Mouse (Mus musculus) gastrocnemius, postnatal 10 days (tissue): ENCODE results near the gene Pdk4. TPM values are rescaled to one million over a fixed set of nuclear protein-coding genes. Genes with fewer than 3 reads are reported as not detected.
A peak's percentile ranks its signal among the peaks of the same experiment; 100 is the strongest.

Experiments used
- DNase-seq: peaks from one replicate; pipeline ENCODE4 v3.0.0; 2021; ENCODE audit warnings: mixed read lengths
- long read RNA-seq, 2 experiments: library from polyadenylated mRNA; stranded (forward); transcript quantifications; one replicate each; pipeline ENCODE4 v2.0.0; 2021
- total RNA-seq, 2 experiments: library from RNA; stranded (reverse); gene quantifications; 2 replicates each; pipeline ENCODE4 v1.2.3; 2021

Gene Pdk4
- 100 to 1,000 TPM; 273 to 374 TPM for total RNA-seq
- long read RNA-seq, experiment 1, transcript Pdk4-201 (11 exons, 3,484 nt): major isoform, 372 of 411 reads
- long read RNA-seq, experiment 1, partial matches to known transcripts: 18 of 411 reads
- long read RNA-seq, experiment 1, other reads (novel, unspliced or antisense): 21 of 411 reads
- long read RNA-seq, experiment 2, transcript Pdk4-201 (11 exons, 3,484 nt): major isoform, 420 of 475 reads
- long read RNA-seq, experiment 2, partial matches to known transcripts: 21 of 475 reads
- long read RNA-seq, experiment 2, other reads (novel, unspliced or antisense): 33 of 475 reads

GRCm38 (mm10) chr6:5495961-5496853 lies at the start of gene Pdk4:
Gene Pdk4, minus strand, starts transcription at chr6:5496309.
- DNase-seq: peak; percentile 82

- DNase-seq: no peak
Observed at GRCm38 (mm10) chr6:5537855-5538365, 41.8 kb upstream of the Pdk4 start.

GRCm38 (mm10) chr6:5535754-5536153 lies 39.6 kb upstream of the Pdk4 start:
- DNase-seq: no peak

GRCm38 (mm10) chr6:5517091-5517490 lies 21.0 kb upstream of the Pdk4 start:
- no peak for DNase-seq

GRCm38 (mm10) chr6:5509757-5510156 lies 13.6 kb upstream of the Pdk4 start:
- DNase-seq: peak; percentile 26

- DNase-seq: peak; percentile 45
Observed at GRCm38 (mm10) chr6:5509303-5509702, 13.2 kb upstream of the Pdk4 start.

- DNase-seq: no peak
Observed at GRCm38 (mm10) chr6:5507821-5508220, 11.7 kb upstream of the Pdk4 start.

GRCm38 (mm10) chr6:5506271-5506670 lies 10.2 kb upstream of the Pdk4 start:
- DNase-seq: no peak

- no peak for DNase-seq
Observed at GRCm38 (mm10) chr6:5502810-5503209, 6.7 kb upstream of the Pdk4 start.

GRCm38 (mm10) chr6:5501551-5501950 lies 5.4 kb upstream of the Pdk4 start:
- DNase-seq: no peak

- no peak for DNase-seq
Observed at GRCm38 (mm10) chr6:5498740-5499139, 2.6 kb upstream of the Pdk4 start.

- DNase-seq: no peak
Observed at GRCm38 (mm10) chr6:5496854-5497235, 736 bp upstream of the Pdk4 start.

GRCm38 (mm10) chr6:5485028-5485427 lies 11.1 kb downstream of the Pdk4 start:
- DNase-seq: peak; percentile 26

- no peak for DNase-seq
Observed at GRCm38 (mm10) chr6:5482270-5482783, 13.8 kb downstream of the Pdk4 start.

GRCm38 (mm10) chr6:5481066-5481465 lies 15.0 kb downstream of the Pdk4 start:
- no peak for DNase-seq

GRCm38 (mm10) chr6:5474021-5474420 lies 22.1 kb downstream of the Pdk4 start:
- no peak for DNase-seq

- no peak for DNase-seq
Observed at GRCm38 (mm10) chr6:5472692-5473091, 23.4 kb downstream of the Pdk4 start.

GRCm38 (mm10) chr6:5470480-5471318 lies 25.4 kb downstream of the Pdk4 start:
- no peak for DNase-seq

GRCm38 (mm10) chr6:5455836-5456235 lies 40.3 kb downstream of the Pdk4 start:
- no peak for DNase-seq

- no peak for DNase-seq
Observed at GRCm38 (mm10) chr6:5449878-5450277, 46.2 kb downstream of the Pdk4 start.

- DNase-seq: no peak
Observed at GRCm38 (mm10) chr6:5448396-5448795, 47.7 kb downstream of the Pdk4 start.

- DNase-seq: no peak
Observed at GRCm38 (mm10) chr6:5447546-5447945, 48.6 kb downstream of the Pdk4 start.
